In the genomic region with DNA sequence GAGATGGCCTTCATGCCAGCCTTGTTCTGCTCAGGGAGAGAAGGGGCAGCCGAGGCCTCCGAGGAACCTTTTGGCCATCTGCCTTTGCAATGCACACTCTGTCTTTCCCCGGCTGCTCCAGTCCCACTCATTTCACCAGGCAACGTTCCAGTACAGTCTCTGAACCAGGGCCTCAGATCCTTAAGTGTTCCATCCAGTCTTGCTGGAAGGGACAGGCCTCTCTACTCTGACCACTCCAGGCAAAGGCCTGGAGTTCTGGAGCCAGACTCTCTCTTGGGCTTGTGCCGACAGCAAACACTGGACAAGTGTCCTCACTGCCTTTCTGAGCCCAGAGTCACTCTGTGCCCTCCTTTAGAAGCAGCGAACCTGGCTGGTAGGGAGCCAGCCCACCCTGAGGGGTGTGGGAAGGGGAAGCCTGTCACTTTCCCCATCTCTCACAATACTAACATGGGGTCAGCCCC, we compare ENCODE assay signal across 10 mouse cellular contexts. TPM values are rescaled to one million over a fixed set of nuclear protein-coding genes. Genes with fewer than 3 reads are reported as not detected.
DNase-seq lines count a peak whose midpoint lies in the region; ATAC-seq and TF ChIP-seq lines count a peak whose summit lies in the region.
"Had no signal": no experiment of that assay in that cellular context is flagged by ENCODE, and none has a peak within 500 bp of the region (broad histone marks: within the 10 kb centered on the region; RNA-seq: fewer than 3 reads in every experiment).

No protein-coding gene starts in this region.

- H3K4me2 ChIP-seq in heart, embryonic 11.5 days, result no peak overlapping the region
- no peak overlapping the region for H3K4me2 ChIP-seq in midbrain, embryonic 13.5 days (replicated peaks)
- H3K4me2 ChIP-seq: midbrain, embryonic 12.5 days had no signal

- H3K9ac ChIP-seq in heart, embryonic 11.5 days (ENCODE audit: low read depth, low read length), result no peak overlapping the region
- H3K9ac ChIP-seq in midbrain, embryonic 13.5 days (replicated peaks), result no peak overlapping the region
- H3K9ac ChIP-seq: midbrain, embryonic 12.5 days had no signal

- peak; percentile 94 for DNase-seq in heart, adult 11 months
- DNase-seq in frontal cortex, adult 2 months (ENCODE audit: extremely low spot score in 1 of 2, low spot score in 1 of 2), result peak; percentile 25 to 51
- DNase-seq in layer of hippocampus, adult 2 months (ENCODE audit: low spot score in 2 of 2), result peak; percentile 43 to 46
- no peak for DNase-seq in thymus, postnatal 36 days
- DNase-seq in kidney, adult 2 months, result no peak
- DNase-seq in gastrocnemius, adult 8-10 months (ENCODE audit: low spot score in 2 of 2), result no peak

- ATAC-seq in heart, embryonic 11.5 days (replicated peaks; ENCODE audit: insufficient number of reproducible peaks, low FRiP score, low TSS enrichment), result no peak
- ATAC-seq in midbrain, embryonic 13.5 days, result no peak

- 90% methylated on average over 6 of the region's 6 CpGs for WGBS in heart, embryonic 11.5 days (ENCODE audit: insufficient replicate concordance)
- WGBS in midbrain, embryonic 13.5 days, result 72% methylated on average over 6 of the region's 6 CpGs
- 84% methylated on average over 6 of the region's 6 CpGs for WGBS in kidney, adult 2 months

- no peak for TF ChIP-seq CTCF in layer of hippocampus, adult 2 months (conservative IDR thresholded peaks at IDR 0.05)
- TF ChIP-seq CTCF in kidney, adult 2 months (conservative IDR thresholded peaks at IDR 0.05; ENCODE audit: insufficient read depth, insufficient read length, low read depth, low read length), result no peak

- no peak for TF ChIP-seq POLR2A in kidney, adult 2 months (IDR thresholded peaks at IDR 0.05; ENCODE audit: low read depth, low read length)

- no peak overlapping the region for H3K4me3 ChIP-seq in heart, embryonic 11.5 days (ENCODE audit: low read depth, low read length)
- H3K4me3 ChIP-seq in layer of hippocampus, adult 2 months, result no peak overlapping the region
- H3K4me3 ChIP-seq in midbrain, embryonic 13.5 days (replicated peaks), result no peak overlapping the region
- no peak overlapping the region for H3K4me3 ChIP-seq in kidney, adult 2 months (ENCODE audit: insufficient read depth, low read depth, low read length)
- H3K4me3 ChIP-seq: midbrain, embryonic 12.5 days had no signal

- H3K27ac ChIP-seq in heart, embryonic 11.5 days (ENCODE audit: low read depth, low read length), result no peak overlapping the region
- peak overlapping the region; percentile 80 for H3K27ac ChIP-seq in layer of hippocampus, adult 2 months
- peak overlapping the region; percentile 6; the same call in 1 of the 2 replicates for H3K27ac ChIP-seq in midbrain, embryonic 13.5 days
- H3K27ac ChIP-seq in kidney, adult 2 months (ENCODE audit: insufficient read depth, low read depth, low read length), result no peak overlapping the region
- H3K27ac ChIP-seq: midbrain, embryonic 12.5 days had no signal

- H3K9me3 ChIP-seq in heart, embryonic 11.5 days (replicated peaks; ENCODE audit: control insufficient read depth, low read length), result peaks cover 5% of the 10 kb centered on the region
- H3K9me3 ChIP-seq in midbrain, embryonic 13.5 days, result 0 out of 2 replicates have a peak, but pooled peaks cover 2% of the 10 kb centered on the region

- H3K27me3 ChIP-seq in heart, embryonic 11.5 days (ENCODE audit: control insufficient read depth, insufficient read depth, low read length), result no peaks in the 10 kb centered on the region
- no peaks in the 10 kb centered on the region for H3K27me3 ChIP-seq in midbrain, embryonic 13.5 days
- H3K27me3 ChIP-seq in kidney, adult 2 months (replicated peaks; ENCODE audit: control insufficient read depth, insufficient read depth, low read length), result no peaks in the 10 kb centered on the region
- H3K27me3 ChIP-seq: midbrain, embryonic 12.5 days had no signal

- H3K36me3 ChIP-seq in heart, embryonic 11.5 days (ENCODE audit: control insufficient read depth, insufficient read depth, low read length), result peaks cover 37% of the 10 kb centered on the region
- H3K36me3 ChIP-seq in midbrain, embryonic 13.5 days, result peaks cover 89% of the 10 kb centered on the region
- peaks cover 3% of the 10 kb centered on the region; the same call in 1 of the 2 replicates for H3K36me3 ChIP-seq in kidney, adult 2 months (ENCODE audit: control insufficient read depth, insufficient read depth, low read length)

- no peaks in the 10 kb centered on the region for H3K4me1 ChIP-seq in heart, embryonic 11.5 days (ENCODE audit: control insufficient read depth, insufficient read depth, low read length)
- peaks cover 24% of the 10 kb centered on the region for H3K4me1 ChIP-seq in midbrain, embryonic 13.5 days (replicated peaks)
- H3K4me1 ChIP-seq in kidney, adult 2 months (ENCODE audit: control insufficient read depth, insufficient read depth, low read length), result peaks cover 7% of the 10 kb centered on the region; the same call in 1 of the 2 replicates

RNA-seq across cellular contexts. Expression of gene Szrd1, which starts 25.0 kb away (rescaled TPM):
- polyA plus RNA-seq in heart, embryonic 11.5 days (2014; fragmentation: Nextera tagmentation; extraction: Ambion mirVana), result 23.6 and 25.7 TPM in 2 replicates
- polyA plus RNA-seq in frontal cortex, adult 2 months (2012; rRNA removed), result 22.3 and 23.0 TPM in 2 replicates
- 10 to 100 TPM; 49.7 to 54.3 TPM for total RNA-seq in layer of hippocampus, adult 2 months (2021)
- polyA plus RNA-seq in midbrain, embryonic 13.5 days (2015; fragmentation: Nextera tagmentation; extraction: Ambion mirVana), result 26.0 and 30.7 TPM in 2 replicates
- polyA plus RNA-seq in kidney, adult 2 months (2012; rRNA removed), result 59.3 and 60.3 TPM in 2 replicates
- 100 to 1,000 TPM; 137 to 140 (median 139) TPM for total RNA-seq in gastrocnemius, adult 8-10 months (2022)

RNA-seq across cellular contexts. Expression of gene Spata21, which starts 26.4 kb away (rescaled TPM):
- polyA plus RNA-seq in heart, embryonic 11.5 days (2014; fragmentation: Nextera tagmentation; extraction: Ambion mirVana), result 0.64 TPM in 1 of 2 replicates, not detected in the other
- polyA plus RNA-seq in frontal cortex, adult 2 months (2012; rRNA removed), result 0.36 and 0.50 TPM in 2 replicates
- not detected for total RNA-seq in layer of hippocampus, adult 2 months (2021)
- 0.22 TPM in 1 of 2 replicates, not detected in the other for polyA plus RNA-seq in midbrain, embryonic 13.5 days (2015; fragmentation: Nextera tagmentation; extraction: Ambion mirVana)
- polyA plus RNA-seq in kidney, adult 2 months (2012; rRNA removed), result 0.03 and 0.26 TPM in 2 replicates
- not detected for total RNA-seq in gastrocnemius, adult 8-10 months (2022)
- total RNA-seq: common myeloid progenitor, adult 5-6 weeks had no signal

RNA-seq across cellular contexts. Expression of gene Fbxo42, which starts 33.2 kb away (rescaled TPM):
- polyA plus RNA-seq in heart, embryonic 11.5 days (2014; fragmentation: Nextera tagmentation; extraction: Ambion mirVana), result 18.5 and 19.3 TPM in 2 replicates
- polyA plus RNA-seq in frontal cortex, adult 2 months (2012; rRNA removed), result 20.9 and 21.0 TPM in 2 replicates
- total RNA-seq in layer of hippocampus, adult 2 months (2021), result 10 to 100 TPM; 21.2 to 22.8 TPM
- polyA plus RNA-seq in midbrain, embryonic 13.5 days (2015; fragmentation: Nextera tagmentation; extraction: Ambion mirVana), result 22.9 and 26.3 TPM in 2 replicates
- polyA plus RNA-seq in kidney, adult 2 months (2012; rRNA removed), result 11.7 and 13.0 TPM in 2 replicates
- total RNA-seq in gastrocnemius, adult 8-10 months (2022), result 10 to 100 TPM in 3 of 4 experiments, 1 to 10 TPM in 1; 9.3 to 11.2 (median 10.7) TPM

RNA-seq across cellular contexts. Expression of gene Necap2, which starts 36.4 kb away (rescaled TPM):
- 34.4 and 41.9 TPM in 2 replicates for polyA plus RNA-seq in heart, embryonic 11.5 days (2014; fragmentation: Nextera tagmentation; extraction: Ambion mirVana)
- 55.7 and 60.3 TPM in 2 replicates for polyA plus RNA-seq in frontal cortex, adult 2 months (2012; rRNA removed)
- total RNA-seq in layer of hippocampus, adult 2 months (2021), result 10 to 100 TPM; 41.6 to 42.2 TPM
- polyA plus RNA-seq in midbrain, embryonic 13.5 days (2015; fragmentation: Nextera tagmentation; extraction: Ambion mirVana), result 47.2 and 52.3 TPM in 2 replicates
- polyA plus RNA-seq in kidney, adult 2 months (2012; rRNA removed), result 60.3 and 64.9 TPM in 2 replicates
- 10 to 100 TPM; 12.0 to 19.2 (median 13.8) TPM for total RNA-seq in gastrocnemius, adult 8-10 months (2022)

RNA-seq across cellular contexts. Expression of gene Crocc, which starts 54.2 kb away (rescaled TPM):
- polyA plus RNA-seq in heart, embryonic 11.5 days (2014; fragmentation: Nextera tagmentation; extraction: Ambion mirVana), result 4.5 and 4.7 TPM in 2 replicates
- 70.4 and 80.2 TPM in 2 replicates for polyA plus RNA-seq in frontal cortex, adult 2 months (2012; rRNA removed)
- 10 to 100 TPM; 83.1 to 89.8 TPM for total RNA-seq in layer of hippocampus, adult 2 months (2021)
- 6.8 and 8.8 TPM in 2 replicates for polyA plus RNA-seq in midbrain, embryonic 13.5 days (2015; fragmentation: Nextera tagmentation; extraction: Ambion mirVana)
- polyA plus RNA-seq in kidney, adult 2 months (2012; rRNA removed), result 34.7 and 41.8 TPM in 2 replicates
- total RNA-seq in gastrocnemius, adult 8-10 months (2022), result 1 to 10 TPM; 1.2 to 2.2 (median 1.9) TPM

Comparison
In these comparisons a context has a peak if more than half of its experiments do, and no peak if none do; other contexts are left out.
1. DNase-seq: peak in heart, adult 11 months (single experiment), frontal cortex, adult 2 months (2 of 2) and layer of hippocampus, adult 2 months (2 of 2); none in thymus, postnatal 36 days (0 of 2), kidney, adult 2 months (single experiment) and gastrocnemius, adult 8-10 months (0 of 2).
2. H3K27ac ChIP-seq: peak in layer of hippocampus, adult 2 months (single experiment) and midbrain, embryonic 13.5 days (single experiment); none in heart, embryonic 11.5 days (single experiment) and kidney, adult 2 months (single experiment).